11 mouse cellular contexts compared by ENCODE assay signal in genomic region chr8:45110064-45110812, GRCm38 (mm10). TPM values are rescaled to one million over a fixed set of nuclear protein-coding genes. Genes with fewer than 3 reads are reported as not detected.
DNase-seq lines count a peak whose midpoint lies in the region; ATAC-seq lines count a peak whose summit lies in the region.
"Had no signal": no experiment of that assay in that cellular context is flagged by ENCODE, and none has a peak within 500 bp of the region (broad histone marks: within the 10 kb centered on the region; RNA-seq: fewer than 3 reads in every experiment).

No protein-coding gene starts in this region.

- no peaks in the 10 kb centered on the region for H3K36me3 ChIP-seq in heart, embryonic 11.5 days (ENCODE audit: control insufficient read depth, insufficient read depth, low read length)
- no peaks in the 10 kb centered on the region for H3K36me3 ChIP-seq in hindbrain, embryonic 11.5 days (ENCODE audit: control insufficient read depth, insufficient read depth, low read length)
- H3K36me3 ChIP-seq in midbrain, embryonic 10.5 days: no peaks in the 10 kb centered on the region

- no peak for ATAC-seq in heart, embryonic 11.5 days (replicated peaks; ENCODE audit: insufficient number of reproducible peaks, low FRiP score, low TSS enrichment)
- peak; percentile 57 for ATAC-seq in hindbrain, embryonic 11.5 days (ENCODE audit: low FRiP score)
- ATAC-seq in activated CD4-positive, CD25-positive, alpha-beta regulatory T cell, adult 4 months: no peak

- no peaks in the 10 kb centered on the region for H3K4me1 ChIP-seq in heart, embryonic 11.5 days (ENCODE audit: control insufficient read depth, insufficient read depth, low read length)
- no peaks in the 10 kb centered on the region; the same call in 1 of the 2 replicates for H3K4me1 ChIP-seq in hindbrain, embryonic 11.5 days (replicated peaks; ENCODE audit: control insufficient read depth, insufficient read depth, low read length)
- H3K4me1 ChIP-seq in midbrain, embryonic 10.5 days: peaks cover 23% of the 10 kb centered on the region

- WGBS in heart, embryonic 11.5 days (ENCODE audit: insufficient replicate concordance): 8% methylated on average over 16 of the region's 16 CpGs
- WGBS in hindbrain, embryonic 11.5 days: 11% methylated on average over 16 of the region's 16 CpGs
- WGBS in midbrain, embryonic 10.5 days: 16% methylated on average over 16 of the region's 16 CpGs

- DNase-seq in heart, adult 8-10 months (ENCODE audit: low spot score): no peak
- peak; percentile 21 for DNase-seq in MEL-GATA-1-ER (ENCODE audit: extremely low read depth, low read depth)
- DNase-seq in hindbrain, embryonic 11.5 days (ENCODE audit: low spot score): peak; percentile 19
- DNase-seq in midbrain, embryonic 10.5 days (ENCODE audit: low spot score): no peak
- no peak for DNase-seq in cerebellum, postnatal 36 days
- no peak for DNase-seq in testis, postnatal 10 days (ENCODE audit: low spot score)
- DNase-seq: adrenal gland, postnatal 36 days; B cell, adult 2 months; lung, postnatal 10 days had no signal

- no peak overlapping the region for H3K27ac ChIP-seq in heart, embryonic 11.5 days (ENCODE audit: low read depth, low read length)
- H3K27ac ChIP-seq in hindbrain, embryonic 11.5 days (ENCODE audit: low read depth, low read length): no peak overlapping the region
- H3K27ac ChIP-seq in midbrain, embryonic 10.5 days (replicated peaks): no peak overlapping the region

- H3K4me2 ChIP-seq in heart, embryonic 11.5 days: peak overlapping the region; percentile 58
- peak overlapping the region; percentile 43 for H3K4me2 ChIP-seq in hindbrain, embryonic 11.5 days (replicated peaks; ENCODE audit: low read depth, low read length)

- no peak overlapping the region for H3K9ac ChIP-seq in heart, embryonic 11.5 days (ENCODE audit: low read depth, low read length)
- H3K9ac ChIP-seq in hindbrain, embryonic 11.5 days (ENCODE audit: low read depth, low read length): no peak overlapping the region

- H3K4me3 ChIP-seq in heart, embryonic 11.5 days (ENCODE audit: low read depth, low read length): peak overlapping the region; percentile 30
- H3K4me3 ChIP-seq in hindbrain, embryonic 11.5 days (ENCODE audit: low read depth, low read length): 0 out of 2 replicates have a peak overlapping the region, but pooled peaks have one; percentile 6
- peak overlapping the region; percentile 42 for H3K4me3 ChIP-seq in midbrain, embryonic 10.5 days

- H3K27me3 ChIP-seq in heart, embryonic 11.5 days (ENCODE audit: control insufficient read depth, insufficient read depth, low read length): peaks cover 7% of the 10 kb centered on the region; the same call in 1 of the 2 replicates
- no peaks in the 10 kb centered on the region for H3K27me3 ChIP-seq in hindbrain, embryonic 11.5 days (ENCODE audit: control insufficient read depth, insufficient read depth, low read length)
- peaks cover 26% of the 10 kb centered on the region for H3K27me3 ChIP-seq in midbrain, embryonic 10.5 days (ENCODE audit: low read depth, poor library complexity, severe bottlenecking)

- H3K9me3 ChIP-seq in heart, embryonic 11.5 days (replicated peaks; ENCODE audit: control insufficient read depth, low read length): no peaks in the 10 kb centered on the region
- H3K9me3 ChIP-seq in hindbrain, embryonic 11.5 days (ENCODE audit: control insufficient read depth, low read length): no peaks in the 10 kb centered on the region
- H3K9me3 ChIP-seq in midbrain, embryonic 10.5 days (replicated peaks): no peaks in the 10 kb centered on the region

RNA-seq across cellular contexts. Expression of gene Mtnr1a, which starts 41.3 kb away (rescaled TPM):
- polyA plus RNA-seq in heart, embryonic 11.5 days (2014; fragmentation: Nextera tagmentation; extraction: Ambion mirVana): 0.14 TPM in 1 of 2 replicates, not detected in the other
- total RNA-seq in heart, adult 8-10 months (2022): not detected
- 0.31 and 0.47 TPM in 2 replicates for polyA plus RNA-seq in hindbrain, embryonic 11.5 days (2014; fragmentation: Nextera tagmentation; extraction: Ambion mirVana)
- polyA plus RNA-seq in midbrain, embryonic 10.5 days (2016; fragmentation: Nextera tagmentation; extraction: Ambion mirVana): 0.36 and 0.43 TPM in 2 replicates
- not detected for polyA plus RNA-seq in activated CD4-positive, CD25-positive, alpha-beta regulatory T cell, adult 4 months (2017; shearing (Covaris generic))
- total RNA-seq: adrenal gland, postnatal 36 days had no signal

Comparison
In these comparisons a context has a peak if more than half of its experiments do, and no peak if none do; other contexts are left out.
1. DNase-seq: peak in MEL-GATA-1-ER (single experiment) and hindbrain, embryonic 11.5 days (single experiment); none in heart, adult 8-10 months (single experiment), midbrain, embryonic 10.5 days (single experiment), cerebellum, postnatal 36 days (0 of 2) and testis, postnatal 10 days (single experiment).
2. Peak in every context shown above with its lines, with median percentiles within 50 percentile points of each other: H3K4me3 ChIP-seq.